Mouse (Mus musculus) forebrain, embryonic 12.5 days (tissue): ENCODE measurements around the gene Cd5. TPM values are rescaled to one million over a fixed set of nuclear protein-coding genes. Genes with fewer than 3 reads are reported as not detected.
A peak's percentile ranks its signal among the peaks of the same experiment; 100 is the strongest.

Source experiments
- ATAC-seq: fragments of 200-750 bp; cut with Nextera tagmentation; 2 replicates; pipeline ENCODE4 v1.8.0; 2017; ENCODE audit warnings: moderate TSS enrichment; ENCODE audit not compliant: low FRiP score
- H3K27ac ChIP-seq: fragments of 300-500 bp; sonication (generic); 2 replicates; pipeline ENCODE4 v1.5.1; 2016; ENCODE audit warnings: mild to moderate bottlenecking
- H3K27me3 ChIP-seq: fragments of 300-500 bp; sonication (generic); 2 replicates; pipeline ENCODE4 v1.6.1; 2016; ENCODE audit warnings: mild to moderate bottlenecking
- H3K36me3 ChIP-seq: fragments of 300-500 bp; sonication (generic); replicated peaks from 2 replicates; pipeline ENCODE4 v1.6.1; 2016; ENCODE audit warnings: mild to moderate bottlenecking
- H3K4me1 ChIP-seq: fragments of 300-500 bp; sonication (generic); 2 replicates; pipeline ENCODE4 v1.6.1; 2016
- H3K4me2 ChIP-seq: fragments of 300-500 bp; sonication (generic); 2 replicates; pipeline ENCODE4 v1.6.1; 2016; ENCODE audit warnings: mild to moderate bottlenecking, moderate library complexity
- H3K4me3 ChIP-seq: fragments of 300-500 bp; sonication (generic); replicated peaks from 2 replicates; pipeline ENCODE4 v1.5.1; 2016; ENCODE audit warnings: mild to moderate bottlenecking
- H3K9ac ChIP-seq: fragments of 300-500 bp; sonication (generic); 2 replicates; pipeline ENCODE4 v1.6.1; 2016; ENCODE audit warnings: mild to moderate bottlenecking
- H3K9me3 ChIP-seq: fragments of 300-500 bp; sonication (generic); 2 replicates; pipeline ENCODE4 v1.6.1; 2016
- WGBS: fragments of 180-500 bp; shearing (Covaris S2); methylation state at CpG from one replicate; pipeline ENCODE4 v1.1.7; 2016; 5-methylcytosine and 5-hydroxymethylcytosine counted together
- polyA plus RNA-seq: library from polyadenylated mRNA; unstranded; fragments of >200 nt; fragmentation: Nextera tagmentation; extraction: Ambion mirVana; gene quantifications from 2 replicates; pipeline ENCODE4 v1.2.1, GENCODE M21; 2016

The Cd5 gene
- polyA plus RNA-seq, 1 experiment from 2014 or later = not detected

- Histone ChIP-seq H3K4me2 (no peak overlapping the region), H3K27ac (no peak overlapping the region), H3K36me3 (no peaks in the 10 kb centered on the region), H3K4me1 (peaks cover 48% of the 10 kb centered on the region), H3K27me3 (no peaks in the 10 kb centered on the region), H3K9me3 (no peaks in the 10 kb centered on the region), H3K4me3 (no peak overlapping the region), H3K9ac (no peak overlapping the region)
- WGBS = 83% methylated on average over 3 of the region's 3 CpGs
- no peak for ATAC-seq
These were observed 47.1 kb downstream of the Cd5 start for GRCm38 (mm10) chr19:10691660-10692059.

GRCm38 (mm10) chr19:10691121-10691520 is 47.7 kb downstream of the Cd5 start:
- 95% methylated on average over 4 of the region's 4 CpGs for WGBS
- Histone ChIP-seq H3K27me3 (no peaks in the 10 kb centered on the region), H3K36me3 (no peaks in the 10 kb centered on the region), H3K4me1 (peaks cover 47% of the 10 kb centered on the region), H3K9me3 (no peaks in the 10 kb centered on the region), H3K27ac (no peak overlapping the region), H3K9ac (no peak overlapping the region), H3K4me3 (no peak overlapping the region), H3K4me2 (no peak overlapping the region)
- no peak for ATAC-seq

GRCm38 (mm10) chr19:10690336-10690735 is 48.5 kb downstream of the Cd5 start:
- no peak for ATAC-seq
- no peaks in the 10 kb centered on the region for H3K27me3 ChIP-seq
- H3K9ac ChIP-seq = no peak overlapping the region
- 90% methylated on average over 3 of the region's 3 CpGs for WGBS
- no peak overlapping the region; the same call in 1 of the 2 replicates for H3K4me3 ChIP-seq
- H3K4me1 ChIP-seq = peaks cover 39% of the 10 kb centered on the region
- no peaks in the 10 kb centered on the region for H3K9me3 ChIP-seq
- H3K4me2 ChIP-seq = peak overlapping the region; percentile 76
- H3K36me3 ChIP-seq = no peaks in the 10 kb centered on the region
- peak overlapping the region; percentile 95; the same call in 1 of the 2 replicates for H3K27ac ChIP-seq

- WGBS = 55% methylated on average over 5 of the region's 5 CpGs
- Histone ChIP-seq H3K27me3 (no peaks in the 10 kb centered on the region), H3K27ac (peak overlapping the region; percentile 95), H3K4me3 (peak overlapping the region; percentile 82), H3K36me3 (no peaks in the 10 kb centered on the region), H3K9ac (peak overlapping the region; percentile 77), H3K4me2 (peak overlapping the region; percentile 76), H3K9me3 (no peaks in the 10 kb centered on the region), H3K4me1 (peaks cover 37% of the 10 kb centered on the region)
- ATAC-seq = no peak
These were observed 49.2 kb downstream of the Cd5 start for GRCm38 (mm10) chr19:10689470-10690166.

GRCm38 (mm10) chr19:10688537-10689352 is 50.1 kb downstream of the Cd5 start, which contains the start of gene Vps37c:
Vps37c (plus strand) TSS chr19:10688735.
- Histone ChIP-seq H3K9me3 (no peaks in the 10 kb centered on the region), H3K27ac (peak within 1 kb of the TSS; percentile 95), H3K9ac (peak within 1 kb of the TSS; percentile 77), H3K27me3 (no peaks in the 10 kb centered on the region), H3K4me3 (peak within 1 kb of the TSS; percentile 82), H3K36me3 (no peaks in the 10 kb centered on the region), H3K4me2 (peak within 1 kb of the TSS; percentile 76), H3K4me1 (peaks cover 37% of the 10 kb centered on the region)
- under 1% methylated on average over 74 of the region's 74 CpGs for WGBS
- peak; percentile 93 for ATAC-seq

GRCm38 (mm10) chr19:10685727-10686126 is 53.1 kb downstream of the Cd5 start:
- no peak overlapping the region for H3K27ac ChIP-seq
- no peak for ATAC-seq
- no peak overlapping the region for H3K4me3 ChIP-seq
- H3K36me3 ChIP-seq = no peaks in the 10 kb centered on the region
- peaks cover 24% of the 10 kb centered on the region for H3K4me1 ChIP-seq
- WGBS = 72% methylated on average over 2 of the region's 2 CpGs
- H3K9me3 ChIP-seq = no peaks in the 10 kb centered on the region
- no peak overlapping the region for H3K9ac ChIP-seq
- H3K27me3 ChIP-seq = 0 out of 2 replicates have a peak, but pooled peaks cover 9% of the 10 kb centered on the region
- H3K4me2 ChIP-seq = no peak overlapping the region

GRCm38 (mm10) chr19:10685081-10685480 is 53.7 kb downstream of the Cd5 start:
- H3K4me1 ChIP-seq = peaks cover 17% of the 10 kb centered on the region
- 0 out of 2 replicates have a peak, but pooled peaks cover 9% of the 10 kb centered on the region for H3K27me3 ChIP-seq
- no peak overlapping the region for H3K27ac ChIP-seq
- H3K9ac ChIP-seq = no peak overlapping the region
- no peaks in the 10 kb centered on the region for H3K9me3 ChIP-seq
- H3K4me2 ChIP-seq = no peak overlapping the region
- no peak for ATAC-seq
- no peaks in the 10 kb centered on the region for H3K36me3 ChIP-seq
- no peak overlapping the region for H3K4me3 ChIP-seq
- 90% methylated on average over 9 of the region's 9 CpGs for WGBS

- WGBS = 72% methylated on average over 4 of the region's 4 CpGs
- H3K4me3 ChIP-seq = no peak overlapping the region
- ATAC-seq = no peak
- H3K9me3 ChIP-seq = no peaks in the 10 kb centered on the region
- H3K36me3 ChIP-seq = no peaks in the 10 kb centered on the region
- H3K9ac ChIP-seq = no peak overlapping the region
- H3K27me3 ChIP-seq = 0 out of 2 replicates have a peak, but pooled peaks cover 9% of the 10 kb centered on the region
- no peak overlapping the region for H3K4me2 ChIP-seq
- H3K4me1 ChIP-seq = no peaks in the 10 kb centered on the region
- H3K27ac ChIP-seq = no peak overlapping the region
These were observed 57.2 kb downstream of the Cd5 start for GRCm38 (mm10) chr19:10681571-10681970.

GRCm38 (mm10) chr19:10678772-10679067 is 60.1 kb downstream of the Cd5 start:
- H3K27ac ChIP-seq = no peak overlapping the region

GRCm38 (mm10) chr19:10677915-10678771 is 60.7 kb downstream of the Cd5 start, which contains the start of gene Pga5:
Pga5 (minus strand) TSS chr19:10678071.
- Histone ChIP-seq H3K9ac (no peak within 1 kb of the TSS), H3K27me3 (0 out of 2 replicates have a peak, but pooled peaks cover 9% of the 10 kb centered on the region), H3K4me2 (no peak within 1 kb of the TSS), H3K27ac (no peak within 1 kb of the TSS), H3K4me1 (no peaks in the 10 kb centered on the region), H3K36me3 (no peaks in the 10 kb centered on the region), H3K9me3 (no peaks in the 10 kb centered on the region), H3K4me3 (no peak within 1 kb of the TSS)
- WGBS = 42% methylated on average over 6 of the region's 6 CpGs
- ATAC-seq = peak; percentile 76

More at GRCm38 (mm10) chr19:10678772-10679067, 60.1 kb downstream of the Cd5 start:
- no peaks in the 10 kb centered on the region for H3K9me3 ChIP-seq
- 68% methylated on average over 1 of the region's 1 CpGs for WGBS
- H3K9ac ChIP-seq = no peak overlapping the region
- H3K4me1 ChIP-seq = no peaks in the 10 kb centered on the region
- no peak overlapping the region for H3K4me2 ChIP-seq
- H3K27me3 ChIP-seq = 0 out of 2 replicates have a peak, but pooled peaks cover 9% of the 10 kb centered on the region
- H3K4me3 ChIP-seq = no peak overlapping the region
- peak; percentile 39; the same call in 1 of the 2 replicates for ATAC-seq
- no peaks in the 10 kb centered on the region for H3K36me3 ChIP-seq

- no peaks in the 10 kb centered on the region for H3K36me3 ChIP-seq
- no peaks in the 10 kb centered on the region for H3K4me1 ChIP-seq
- 80% methylated on average over 16 of the region's 16 CpGs for WGBS
- H3K9me3 ChIP-seq = no peaks in the 10 kb centered on the region
- 0 out of 2 replicates have a peak, but pooled peaks cover 4% of the 10 kb centered on the region for H3K27me3 ChIP-seq
- ATAC-seq = no peak
- no peak overlapping the region for H3K27ac ChIP-seq
- no peak overlapping the region for H3K9ac ChIP-seq
- no peak overlapping the region for H3K4me2 ChIP-seq
- no peak overlapping the region for H3K4me3 ChIP-seq
These were observed 62.1 kb downstream of the Cd5 start for GRCm38 (mm10) chr19:10676656-10677055.

- 57% methylated on average over 1 of the region's 1 CpGs for WGBS
- Histone ChIP-seq H3K4me2 (no peak overlapping the region), H3K27me3 (no peaks in the 10 kb centered on the region), H3K9me3 (no peaks in the 10 kb centered on the region), H3K27ac (no peak overlapping the region), H3K36me3 (no peaks in the 10 kb centered on the region), H3K9ac (no peak overlapping the region), H3K4me3 (no peak overlapping the region), H3K4me1 (no peaks in the 10 kb centered on the region)
- ATAC-seq = no peak
These were observed 65.5 kb downstream of the Cd5 start for GRCm38 (mm10) chr19:10673275-10673674.
